In genomic region chr12:82477826-82478225, GRCm38 (mm10) we compare ENCODE assay signal across 11 mouse cellular contexts.
DNase-seq lines count a peak whose midpoint lies in the region; ATAC-seq and TF ChIP-seq lines count a peak whose summit lies in the region.
"Had no signal": no experiment of that assay in that cellular context is flagged by ENCODE, and none has a peak within 500 bp of the region (broad histone marks: within the 10 kb centered on the region; RNA-seq: fewer than 3 reads in every experiment).

No protein-coding gene starts in this region.

- no peak for TF ChIP-seq POLR2A in testis, adult 2 months (IDR thresholded peaks at IDR 0.05; ENCODE audit: control insufficient read depth, low read depth, low read length)

- WGBS in heart, embryonic 12.5 days = 31% methylated on average over 5 of the region's 5 CpGs
- WGBS in midbrain, embryonic 10.5 days = 31% methylated on average over 5 of the region's 5 CpGs

- H3K36me3 ChIP-seq in heart, embryonic 12.5 days = no peaks in the 10 kb centered on the region
- no peaks in the 10 kb centered on the region for H3K36me3 ChIP-seq in testis, adult 2 months (ENCODE audit: control insufficient read depth, insufficient read depth, low read length)
- no peaks in the 10 kb centered on the region for H3K36me3 ChIP-seq in midbrain, embryonic 10.5 days

- H3K27ac ChIP-seq in heart, embryonic 12.5 days (ENCODE audit: poor library complexity, severe bottlenecking) = peak overlapping the region; percentile 80
- no peak overlapping the region for H3K27ac ChIP-seq in testis, adult 2 months (ENCODE audit: control insufficient read depth, insufficient read depth, low read depth, low read length)
- H3K27ac ChIP-seq in midbrain, embryonic 10.5 days (replicated peaks) = peak overlapping the region; percentile 38

- peak overlapping the region; percentile 18; the same call in 1 of the 2 replicates for H3K4me2 ChIP-seq in heart, embryonic 12.5 days

- no peaks in the 10 kb centered on the region for H3K9me3 ChIP-seq in heart, embryonic 12.5 days (replicated peaks)
- no peaks in the 10 kb centered on the region for H3K9me3 ChIP-seq in midbrain, embryonic 10.5 days (replicated peaks)

- H3K27me3 ChIP-seq in heart, embryonic 12.5 days (replicated peaks) = no peaks in the 10 kb centered on the region
- H3K27me3 ChIP-seq in testis, adult 2 months (ENCODE audit: control insufficient read depth, insufficient read depth, low read length) = no peaks in the 10 kb centered on the region
- peaks cover 8% of the 10 kb centered on the region; the same call in 1 of the 2 replicates for H3K27me3 ChIP-seq in midbrain, embryonic 10.5 days (ENCODE audit: low read depth, poor library complexity, severe bottlenecking)

- 0 out of 2 replicates have a peak overlapping the region, but pooled peaks have one; percentile 20 for H3K9ac ChIP-seq in heart, embryonic 12.5 days

- H3K4me1 ChIP-seq in heart, embryonic 12.5 days (replicated peaks) = peaks cover 39% of the 10 kb centered on the region
- H3K4me1 ChIP-seq in testis, adult 2 months (ENCODE audit: control insufficient read depth, insufficient read depth, low read length) = peaks cover 3% of the 10 kb centered on the region; the same call in 1 of the 2 replicates
- H3K4me1 ChIP-seq in midbrain, embryonic 10.5 days = peaks cover 35% of the 10 kb centered on the region

- peak; percentile 46 for ATAC-seq in heart, embryonic 12.5 days (ENCODE audit: insufficient number of reproducible peaks, low FRiP score)
- no peak for ATAC-seq in megakaryocyte, adult 5-6 weeks (ENCODE audit: poor library complexity, severe bottlenecking)
- ATAC-seq: CD4-positive, CD25-positive, alpha-beta regulatory T cell, adult 4 months had no signal

- DNase-seq in heart, adult 11 months = no peak
- DNase-seq in testis, postnatal 14 days (ENCODE audit: low spot score) = no peak
- peak; percentile 43 for DNase-seq in midbrain, embryonic 10.5 days (ENCODE audit: low spot score)
- DNase-seq in ovary, postnatal 10 days (ENCODE audit: low spot score) = no peak
- DNase-seq in adrenal gland, postnatal 36 days = no peak
- DNase-seq: gastrocnemius, postnatal 25 days; lung, adult 2 months had no signal

- TF ChIP-seq CTCF in testis, adult 2 months (IDR thresholded peaks at IDR 0.05; ENCODE audit: control insufficient read depth, insufficient read depth, insufficient replicate concordance, low read depth, low read length) = no peak

- no peak overlapping the region for H3K4me3 ChIP-seq in heart, embryonic 12.5 days
- peak overlapping the region; percentile 20 for H3K4me3 ChIP-seq in testis, adult 2 months (ENCODE audit: control insufficient read depth, low read depth, low read length)
- H3K4me3 ChIP-seq in midbrain, embryonic 10.5 days = no peak overlapping the region
